Mouse (Mus musculus) embryonic facial prominence, embryonic 11.5 days (tissue): ENCODE measurements around the gene Alad. TPM values are rescaled to one million over a fixed set of nuclear protein-coding genes. Genes with fewer than 3 reads are reported as not detected.

ENCODE experiments used
- ATAC-seq: fragments of 200-750 bp; cut with Nextera tagmentation; replicated peaks from 2 replicates; pipeline ENCODE4 v1.8.0; 2017; ENCODE audit warnings: low read depth; ENCODE audit not compliant: insufficient number of reproducible peaks, low FRiP score, low TSS enrichment
- DNase-seq: peaks from one replicate; pipeline ENCODE4 v3.0.0-alpha.2; 2015; ENCODE audit warnings: low spot score
- H3K27ac ChIP-seq: fragments of 300-500 bp; sonication (generic); replicated peaks from 2 replicates; pipeline ENCODE4 v1.5.1; 2014; ENCODE audit warnings: mild to moderate bottlenecking, low read depth, low read length, control low read depth
- H3K27me3 ChIP-seq: fragments of 300-500 bp; sonication (generic); 2 replicates; pipeline ENCODE4 v1.6.1; 2014; ENCODE audit warnings: mild to moderate bottlenecking, low read length, moderate library complexity, mixed read lengths; ENCODE audit not compliant: control insufficient read depth, insufficient read depth
- H3K36me3 ChIP-seq: fragments of 300-500 bp; sonication (generic); replicated peaks from 2 replicates; pipeline ENCODE4 v1.6.1; 2014; ENCODE audit warnings: low read depth, mild to moderate bottlenecking, low read length, moderate library complexity, mixed read lengths; ENCODE audit not compliant: control insufficient read depth, insufficient read depth
- H3K4me1 ChIP-seq: fragments of 300-500 bp; sonication (generic); 2 replicates; pipeline ENCODE4 v1.6.1; 2014; ENCODE audit warnings: low read length, mixed read lengths; ENCODE audit not compliant: control insufficient read depth, insufficient read depth
- H3K4me2 ChIP-seq: fragments of 300-500 bp; sonication (generic); 2 replicates; pipeline ENCODE4 v1.6.1; 2014; ENCODE audit warnings: low read depth, mild to moderate bottlenecking, control low read depth, low read length, moderate library complexity
- H3K4me3 ChIP-seq: fragments of 300-500 bp; sonication (generic); 2 replicates; pipeline ENCODE4 v1.5.1; 2014; ENCODE audit warnings: low read depth, low read length, control low read depth
- H3K9ac ChIP-seq: fragments of 300-500 bp; sonication (generic); replicated peaks from 2 replicates; pipeline ENCODE4 v1.6.1; 2014; ENCODE audit warnings: mild to moderate bottlenecking, control low read depth, low read length
- H3K9me3 ChIP-seq: fragments of 300-500 bp; sonication (generic); replicated peaks from 2 replicates; pipeline ENCODE4 v1.6.1; 2016; ENCODE audit warnings: mild to moderate bottlenecking, low read length, inconsistent platforms, mixed read lengths; ENCODE audit not compliant: control insufficient read depth
- WGBS: fragments of 180-500 bp; shearing (Covaris S2); extraction: QIAGEN DNeasy Blood & Tissue Kit; methylation state at CpG from one replicate; pipeline ENCODE4 v1.1.7; 2014; 5-methylcytosine and 5-hydroxymethylcytosine counted together
- polyA plus RNA-seq: library from polyadenylated mRNA; unstranded; fragments of >200 nt; fragmentation: Nextera tagmentation; extraction: Ambion mirVana; gene quantifications from 2 replicates; pipeline ENCODE4 v1.2.1, GENCODE M21; 2014

The Alad gene
- polyA plus RNA-seq, 1 experiment from 2014 or later = 90.2 TPM

DNA sequence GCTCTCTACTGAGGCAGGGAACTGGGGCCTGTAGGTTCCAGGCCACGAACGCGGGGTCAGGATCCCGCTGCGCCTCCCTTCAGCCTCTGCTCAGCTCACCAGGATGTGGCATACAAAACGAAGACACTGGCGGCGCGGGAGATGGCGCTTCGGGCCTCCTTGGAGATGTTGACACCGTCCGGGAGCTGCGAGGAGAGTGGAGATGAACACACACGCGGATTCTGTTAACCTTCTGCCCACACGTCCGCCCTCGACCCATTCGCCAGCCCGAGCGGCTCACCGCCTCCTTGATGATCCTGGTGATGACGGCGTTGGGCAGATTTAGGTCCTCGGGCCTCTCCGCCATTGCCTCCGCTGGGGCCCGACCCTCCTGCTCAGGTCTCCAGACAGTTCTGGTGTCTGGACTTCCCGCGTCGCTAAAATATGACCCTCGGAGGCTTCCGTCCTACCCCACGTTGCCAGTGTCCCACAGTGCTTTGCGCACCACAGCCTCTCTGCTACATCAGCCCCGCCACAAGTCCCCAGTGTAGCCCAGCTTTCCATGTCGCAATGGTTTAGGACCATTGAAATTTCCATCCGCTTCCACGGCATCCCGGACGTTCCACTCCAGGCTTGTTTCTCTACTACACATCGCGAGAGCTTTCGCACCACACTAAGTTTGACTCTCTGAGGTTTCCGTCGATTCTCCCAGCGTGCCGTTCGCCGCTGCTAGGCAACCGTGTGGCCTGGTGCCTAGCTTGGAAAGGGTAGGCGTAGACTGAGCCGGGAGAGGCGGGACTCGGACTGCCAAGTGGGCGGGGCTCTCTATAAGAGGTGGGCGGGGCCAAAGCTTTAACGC, 5.2 kb upstream of the Alad start, which contains the start of the genes Pole3 and 4933430I17Rik:
TSS of gene Pole3 (minus strand) at position 418 of the 838 bp plus-strand sequence.
TSS of gene 4933430I17Rik (plus strand) at position 719 of the 838 bp plus-strand sequence.
- Histone ChIP-seq H3K36me3 (no peaks in the 10 kb centered on the region), H3K9ac (peak within 1 kb of the TSS; percentile 85), H3K4me2 (peak within 1 kb of the TSS; percentile 83), H3K9me3 (no peaks in the 10 kb centered on the region), H3K27ac (peak within 1 kb of the TSS; percentile 87), H3K27me3 (no peaks in the 10 kb centered on the region), H3K4me3 (peak within 1 kb of the TSS; percentile 79), H3K4me1 (peaks cover 2% of the 10 kb centered on the region)
- peak; percentile 99 for DNase-seq
- ATAC-seq = peak; percentile 99
- under 1% methylated on average over 59 of the region's 59 CpGs for WGBS

DNA sequence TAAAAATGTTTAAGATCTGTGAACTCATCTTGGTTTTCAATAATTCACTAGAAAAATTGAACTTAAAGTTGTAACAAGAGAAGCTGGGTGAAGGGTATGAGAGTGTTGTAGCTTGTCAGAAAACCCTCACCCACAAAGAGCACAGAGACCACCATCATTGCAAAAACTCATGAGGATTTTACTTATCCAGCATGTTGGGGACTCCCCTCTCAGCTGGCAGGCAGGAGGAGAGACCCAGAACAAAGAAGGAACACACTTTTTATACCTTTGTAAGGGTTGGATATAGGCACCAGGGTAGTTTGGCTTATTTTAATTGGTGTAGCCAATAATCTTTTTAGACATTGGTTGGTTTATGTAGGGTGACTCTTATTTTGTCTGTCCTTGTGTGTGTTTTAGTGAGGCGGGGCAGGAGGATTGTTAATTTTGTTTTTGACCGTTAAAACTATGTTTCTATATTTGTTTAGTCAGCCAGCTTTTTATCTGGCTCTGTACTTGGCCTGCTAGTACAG, 1.2 kb upstream of the Alad start:
- Histone ChIP-seq H3K4me3 (no peak overlapping the region), H3K27ac (no peak overlapping the region), H3K9me3 (no peaks in the 10 kb centered on the region), H3K36me3 (no peaks in the 10 kb centered on the region), H3K4me2 (no peak overlapping the region), H3K27me3 (no peaks in the 10 kb centered on the region), H3K9ac (no peak overlapping the region), H3K4me1 (peaks cover 6% of the 10 kb centered on the region)
- WGBS = 91% methylated on average over 2 of the region's 2 CpGs
- ATAC-seq (no peak), DNase-seq (no peak)

DNA sequence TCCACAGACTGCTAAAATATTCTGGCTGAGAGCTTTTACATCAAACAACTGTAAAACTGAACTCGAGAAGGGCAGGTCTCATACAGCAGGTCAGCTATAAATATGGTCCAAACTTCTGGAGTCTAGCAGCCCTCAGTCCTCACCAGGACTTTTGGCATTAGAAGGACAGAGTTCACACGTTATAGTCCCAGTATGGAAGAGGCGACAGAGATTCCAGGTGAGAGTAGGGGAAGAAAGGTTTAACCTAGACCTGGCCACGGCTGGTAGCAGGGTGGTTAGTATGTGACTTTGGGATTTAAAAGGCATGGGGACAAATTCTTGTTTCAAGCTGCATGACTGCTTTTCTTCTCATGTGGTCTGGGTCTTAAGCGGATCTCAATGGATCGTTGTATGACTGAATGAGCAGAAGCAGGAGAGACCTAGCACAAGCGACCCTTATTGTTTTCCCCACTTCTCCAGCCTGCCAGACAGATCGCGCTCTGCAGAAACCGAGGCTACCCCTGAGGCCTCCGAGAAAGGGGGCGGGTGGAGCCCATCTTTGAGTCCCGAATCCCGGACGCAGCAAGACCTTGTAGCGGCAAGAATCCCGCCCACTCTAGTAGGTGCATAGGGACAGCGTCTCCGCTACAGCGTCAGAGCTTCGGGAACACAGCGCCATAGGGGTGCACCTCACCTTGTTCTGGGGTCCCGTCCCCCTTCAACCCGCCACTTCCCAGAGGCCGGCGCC, 433 bp downstream of the Alad start:
- ATAC-seq = no peak; the same call in 1 of the 2 replicates
- Histone ChIP-seq H3K36me3 (no peaks in the 10 kb centered on the region), H3K4me1 (peaks cover 6% of the 10 kb centered on the region), H3K9ac (peak overlapping the region; percentile 59), H3K27ac (peak overlapping the region; percentile 29), H3K9me3 (no peaks in the 10 kb centered on the region), H3K4me3 (peak overlapping the region; percentile 54), H3K27me3 (no peaks in the 10 kb centered on the region), H3K4me2 (peak overlapping the region; percentile 49)
- DNase-seq = no peak
- WGBS = 2% methylated on average over 26 of the region's 26 CpGs

DNA sequence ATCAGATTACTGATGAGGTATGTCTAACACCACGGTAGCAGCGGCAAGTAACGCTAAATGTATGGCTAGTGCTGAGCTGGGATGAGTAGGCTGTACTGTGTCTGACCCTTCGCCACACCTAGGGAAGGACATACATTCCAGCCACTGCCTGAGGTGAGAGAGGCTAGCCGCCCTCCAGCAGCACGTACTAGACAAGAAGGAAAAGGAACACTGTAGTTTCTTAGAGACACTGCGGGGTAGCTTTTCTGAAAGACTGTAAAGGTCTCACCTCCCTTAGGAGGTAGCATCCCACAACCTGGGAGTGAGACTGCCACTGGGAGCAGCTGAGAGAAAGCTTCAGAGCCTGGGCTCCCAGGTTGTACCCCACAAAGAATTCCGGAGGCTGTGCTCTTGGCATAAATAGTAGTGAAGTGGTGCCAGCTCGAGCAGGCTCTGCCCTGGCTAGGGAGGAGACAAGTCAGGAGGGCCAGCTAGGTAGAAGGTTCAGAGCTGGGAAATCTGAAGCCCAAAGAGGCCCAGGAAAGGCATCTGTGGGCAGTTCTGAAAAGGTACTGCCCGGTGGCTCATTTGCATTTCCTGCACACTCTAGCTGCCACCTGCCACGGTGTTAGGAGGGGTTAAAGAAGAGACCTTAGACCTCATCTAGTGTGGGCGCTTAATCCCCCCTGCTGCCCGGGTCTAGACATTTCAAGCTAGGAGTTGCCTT, 1.1 kb downstream of the Alad start:
- no peaks in the 10 kb centered on the region for H3K9me3 ChIP-seq
- H3K4me3 ChIP-seq = peak overlapping the region; percentile 54
- WGBS = 46% methylated on average over 13 of the region's 13 CpGs
- H3K4me1 ChIP-seq = peaks cover 4% of the 10 kb centered on the region
- no peaks in the 10 kb centered on the region for H3K27me3 ChIP-seq
- DNase-seq = no peak
- no peaks in the 10 kb centered on the region for H3K36me3 ChIP-seq
- ATAC-seq = no peak
- H3K27ac ChIP-seq = no peak overlapping the region
- peak overlapping the region; percentile 59 for H3K9ac ChIP-seq
- H3K4me2 ChIP-seq = peak overlapping the region; percentile 49

DNA sequence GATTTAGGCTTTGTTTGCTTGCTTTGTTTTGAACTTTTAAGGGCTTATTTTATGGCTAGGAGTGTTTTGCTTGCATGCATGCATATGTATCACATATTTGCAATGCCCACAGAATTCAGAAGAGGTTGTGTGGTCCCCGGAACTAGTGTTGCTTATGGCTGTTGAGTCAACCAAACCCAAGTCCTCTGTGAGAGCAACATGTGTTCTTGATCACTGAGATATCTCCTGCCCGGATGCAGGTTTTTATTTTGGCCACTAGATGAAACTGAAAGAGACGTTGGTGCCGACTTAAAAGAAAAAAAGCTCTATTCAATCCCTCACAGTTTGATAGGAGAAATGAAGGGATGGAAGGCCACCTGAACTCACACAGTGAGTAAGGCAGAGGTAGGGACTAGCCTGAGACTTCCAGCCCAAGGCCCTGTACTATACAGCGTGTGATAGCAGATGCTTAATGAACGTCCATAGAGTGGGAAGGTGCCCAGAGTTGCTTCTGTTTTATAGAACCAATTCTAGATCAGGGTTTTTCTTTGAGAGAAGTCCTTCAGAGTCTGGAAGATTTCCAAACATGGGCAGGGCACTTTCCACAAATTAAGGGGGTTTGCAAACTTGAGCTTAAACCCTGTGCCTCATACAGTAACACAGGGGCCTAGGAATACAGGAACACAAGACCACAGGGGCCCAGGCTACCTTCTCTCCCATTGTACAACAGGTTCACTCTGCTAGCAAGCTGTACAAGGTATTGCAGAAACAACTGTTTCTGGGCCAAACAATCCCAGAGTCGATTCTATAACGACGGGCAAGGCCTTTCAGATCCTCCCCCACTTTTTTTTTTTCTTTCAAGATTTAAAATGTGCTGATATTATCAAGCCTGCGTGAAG, 1.9 kb downstream of the Alad start:
- no peak for DNase-seq
- H3K27me3 ChIP-seq = no peaks in the 10 kb centered on the region
- H3K27ac ChIP-seq = no peak overlapping the region
- no peaks in the 10 kb centered on the region for H3K9me3 ChIP-seq
- H3K4me1 ChIP-seq = peaks cover 4% of the 10 kb centered on the region
- H3K4me3 ChIP-seq = no peak overlapping the region
- H3K9ac ChIP-seq = no peak overlapping the region; the same call in 1 of the 2 replicates
- H3K36me3 ChIP-seq = no peaks in the 10 kb centered on the region
- no peak overlapping the region for H3K4me2 ChIP-seq
- ATAC-seq = no peak
- 73% methylated on average over 10 of the region's 10 CpGs for WGBS

DNA sequence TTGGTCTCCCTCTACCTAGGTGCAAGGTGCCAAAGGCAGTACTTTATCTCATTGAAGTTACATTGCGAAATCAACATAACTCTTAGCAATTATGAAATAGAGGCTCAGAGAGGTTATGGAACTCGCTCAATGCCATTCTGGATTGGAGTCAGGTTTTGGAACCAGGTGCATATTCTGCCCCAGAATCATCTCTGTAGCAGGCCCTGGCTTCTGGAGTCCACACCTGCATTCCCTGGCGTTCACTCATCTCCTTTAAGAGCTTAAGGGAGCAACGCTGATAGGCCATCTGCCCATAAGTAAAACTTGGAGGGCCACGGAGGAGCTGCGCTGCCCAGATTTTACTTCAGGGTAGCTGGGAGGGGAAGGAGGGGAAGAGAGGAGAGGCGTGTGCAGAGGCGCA, 2.7 kb downstream of the Alad start:
- H3K4me1 ChIP-seq = peaks cover 4% of the 10 kb centered on the region
- H3K27ac ChIP-seq = no peak overlapping the region
- ATAC-seq (no peak), DNase-seq (no peak)
- H3K27me3 ChIP-seq = no peaks in the 10 kb centered on the region
- H3K9ac ChIP-seq = no peak overlapping the region
- no peak overlapping the region; the same call in 1 of the 2 replicates for H3K4me2 ChIP-seq
- whole genome bisulfite sequencing = 81% methylated on average over 8 of the region's 8 CpGs
- no peak overlapping the region for H3K4me3 ChIP-seq
- no peaks in the 10 kb centered on the region; the same call in 1 of the 2 replicates for H3K36me3 ChIP-seq
- no peaks in the 10 kb centered on the region for H3K9me3 ChIP-seq

DNA sequence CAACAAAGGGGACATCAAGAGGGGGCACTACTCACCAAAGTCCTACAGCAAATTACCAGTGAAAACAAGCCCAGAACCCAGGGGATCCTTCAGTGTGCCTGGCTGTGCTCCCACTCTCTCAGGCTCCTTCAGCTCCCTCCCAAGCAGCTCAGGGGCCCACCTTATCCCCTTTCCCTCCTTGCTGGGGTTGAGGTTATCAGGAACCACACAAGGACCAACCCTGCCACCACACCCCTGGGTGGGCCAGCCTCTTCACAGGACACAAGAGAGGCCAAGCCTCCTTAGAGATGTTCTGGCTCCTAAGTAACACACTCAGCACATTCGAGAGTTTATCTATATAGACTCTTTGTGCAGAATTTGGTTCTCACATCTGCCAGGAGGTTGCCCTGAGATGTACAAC, 3.1 kb downstream of the Alad start:
- ATAC-seq (no peak), DNase-seq (no peak)
- no peaks in the 10 kb centered on the region for H3K27me3 ChIP-seq
- H3K4me2 ChIP-seq = no peak overlapping the region
- peaks cover 4% of the 10 kb centered on the region for H3K4me1 ChIP-seq
- peaks cover 2% of the 10 kb centered on the region; the same call in 1 of the 2 replicates for H3K36me3 ChIP-seq
- no peak overlapping the region for H3K4me3 ChIP-seq
- 83% methylated on average over 1 of the region's 1 CpGs for WGBS
- H3K9ac ChIP-seq = no peak overlapping the region
- H3K27ac ChIP-seq = no peak overlapping the region
- no peaks in the 10 kb centered on the region for H3K9me3 ChIP-seq
